In genomic region chr2:32428262-32428722, GRCm38 (mm10) we compare ENCODE assay signal across 8 mouse cellular contexts. TPM values are rescaled to one million over a fixed set of nuclear protein-coding genes. Genes with fewer than 3 reads are reported as not detected.
DNase-seq lines count a peak whose midpoint lies in the region; ATAC-seq lines count a peak whose summit lies in the region.

No protein-coding gene starts in this region.

- peak overlapping the region; percentile 86 for H3K9ac ChIP-seq in hindbrain, embryonic 13.5 days
- no peak overlapping the region for H3K9ac ChIP-seq in limb, embryonic 15.5 days
- H3K9ac ChIP-seq in neural tube, embryonic 12.5 days, result peak overlapping the region; percentile 51; the same call in 1 of the 2 replicates

- peak; percentile 48 for ATAC-seq in common myeloid progenitor, adult 5-6 weeks (replicated peaks; ENCODE audit: low read depth, poor library complexity, severe bottlenecking)
- peak; percentile 43 for ATAC-seq in hindbrain, embryonic 13.5 days (ENCODE audit: low FRiP score)
- ATAC-seq in limb, embryonic 15.5 days (ENCODE audit: insufficient number of reproducible peaks, low FRiP score, low TSS enrichment, low read depth), result peak; percentile 77
- ATAC-seq in neural tube, embryonic 12.5 days (ENCODE audit: low FRiP score, low read depth), result peak; percentile 45; the same call in 1 of the 2 replicates

- peak overlapping the region; percentile 57 for H3K4me3 ChIP-seq in hindbrain, embryonic 13.5 days
- peak overlapping the region; percentile 10; the same call in 1 of the 2 replicates for H3K4me3 ChIP-seq in limb, embryonic 15.5 days
- peak overlapping the region; percentile 25 for H3K4me3 ChIP-seq in neural tube, embryonic 12.5 days

- H3K4me2 ChIP-seq in hindbrain, embryonic 13.5 days, result peak overlapping the region; percentile 90
- H3K4me2 ChIP-seq in limb, embryonic 15.5 days, result peak overlapping the region; percentile 33
- peak overlapping the region; percentile 83 for H3K4me2 ChIP-seq in neural tube, embryonic 12.5 days (replicated peaks)

- H3K27me3 ChIP-seq in hindbrain, embryonic 13.5 days, result no peaks in the 10 kb centered on the region
- no peaks in the 10 kb centered on the region for H3K27me3 ChIP-seq in limb, embryonic 15.5 days
- H3K27me3 ChIP-seq in neural tube, embryonic 12.5 days (replicated peaks), result no peaks in the 10 kb centered on the region

- DNase-seq in layer of hippocampus, adult 18-20 months (ENCODE audit: low spot score in 2 of 2), result peak; percentile 62 to 72
- DNase-seq in layer of hippocampus, postnatal 10 days (ENCODE audit: low spot score in 2 of 2), result no peak
- no peak for DNase-seq in gastrocnemius, adult 18-20 months (ENCODE audit: low spot score)
- DNase-seq in yolk sac, embryonic 10.5 days (ENCODE audit: low spot score), result no peak

- peak overlapping the region; percentile 79 for H3K27ac ChIP-seq in hindbrain, embryonic 13.5 days
- H3K27ac ChIP-seq in limb, embryonic 15.5 days, result peak overlapping the region; percentile 84
- peak overlapping the region; percentile 53; the same call in 1 of the 2 replicates for H3K27ac ChIP-seq in neural tube, embryonic 12.5 days

- 54% methylated on average over 8 of the region's 8 CpGs for WGBS in hindbrain, embryonic 13.5 days
- 25% methylated on average over 8 of the region's 8 CpGs for WGBS in limb, embryonic 15.5 days
- WGBS in neural tube, embryonic 12.5 days, result 39% methylated on average over 8 of the region's 8 CpGs

- no peaks in the 10 kb centered on the region for H3K9me3 ChIP-seq in hindbrain, embryonic 13.5 days
- no peaks in the 10 kb centered on the region for H3K9me3 ChIP-seq in limb, embryonic 15.5 days
- H3K9me3 ChIP-seq in neural tube, embryonic 12.5 days, result no peaks in the 10 kb centered on the region

- peaks cover 60% of the 10 kb centered on the region for H3K4me1 ChIP-seq in hindbrain, embryonic 13.5 days (replicated peaks)
- peaks cover 67% of the 10 kb centered on the region for H3K4me1 ChIP-seq in limb, embryonic 15.5 days
- peaks cover 58% of the 10 kb centered on the region for H3K4me1 ChIP-seq in neural tube, embryonic 12.5 days

- no peaks in the 10 kb centered on the region for H3K36me3 ChIP-seq in hindbrain, embryonic 13.5 days
- no peaks in the 10 kb centered on the region for H3K36me3 ChIP-seq in limb, embryonic 15.5 days
- no peaks in the 10 kb centered on the region for H3K36me3 ChIP-seq in neural tube, embryonic 12.5 days

RNA-seq across cellular contexts. Expression of gene Naif1, which starts 22.0 kb away (rescaled TPM):
- total RNA-seq in layer of hippocampus, adult 18-20 months (2021), result 1 to 10 TPM; 4.6 to 4.8 TPM
- total RNA-seq in layer of hippocampus, postnatal 10 days (2021), result 1 to 10 TPM; 3.4 TPM
- total RNA-seq in common myeloid progenitor, adult 5-6 weeks (2017), result 2.8 and 3.3 TPM in 2 replicates
- polyA plus RNA-seq in hindbrain, embryonic 13.5 days (2015; fragmentation: Nextera tagmentation; extraction: Ambion mirVana), result 5.1 and 5.9 TPM in 2 replicates
- 5.6 and 6.0 TPM in 2 replicates for polyA plus RNA-seq in limb, embryonic 15.5 days (2015; fragmentation: Nextera tagmentation; extraction: Ambion mirVana)
- polyA plus RNA-seq in neural tube, embryonic 12.5 days (2016; fragmentation: Nextera tagmentation; extraction: Ambion mirVana), result 5.7 and 6.0 TPM in 2 replicates
- 1 to 10 TPM; 2.6 to 3.0 TPM for total RNA-seq in gastrocnemius, adult 18-20 months (2021)

RNA-seq across cellular contexts. Expression of gene Slc25a25, which starts 23.0 kb away (rescaled TPM):
- total RNA-seq in layer of hippocampus, adult 18-20 months (2021), result 10 to 100 TPM; 57.2 to 59.5 TPM
- total RNA-seq in layer of hippocampus, postnatal 10 days (2021), result 10 to 100 TPM; 46.0 to 48.9 TPM
- total RNA-seq in common myeloid progenitor, adult 5-6 weeks (2017), result 7.9 and 12.7 TPM in 2 replicates
- polyA plus RNA-seq in hindbrain, embryonic 13.5 days (2015; fragmentation: Nextera tagmentation; extraction: Ambion mirVana), result 46.2 and 50.1 TPM in 2 replicates
- polyA plus RNA-seq in limb, embryonic 15.5 days (2015; fragmentation: Nextera tagmentation; extraction: Ambion mirVana), result 17.1 and 17.5 TPM in 2 replicates
- 41.6 and 44.0 TPM in 2 replicates for polyA plus RNA-seq in neural tube, embryonic 12.5 days (2016; fragmentation: Nextera tagmentation; extraction: Ambion mirVana)
- 100 to 1,000 TPM in 1 of 2 experiments, 10 to 100 TPM in 1; 47.6 to 217 TPM for total RNA-seq in gastrocnemius, adult 18-20 months (2021)

RNA-seq across cellular contexts. Expression of gene Ptges2, which starts 32.6 kb away (rescaled TPM):
- 10 to 100 TPM; 35.1 to 41.4 TPM for total RNA-seq in layer of hippocampus, adult 18-20 months (2021)
- 10 to 100 TPM; 42.0 to 42.5 TPM for total RNA-seq in layer of hippocampus, postnatal 10 days (2021)
- total RNA-seq in common myeloid progenitor, adult 5-6 weeks (2017), result 7.1 and 8.6 TPM in 2 replicates
- polyA plus RNA-seq in hindbrain, embryonic 13.5 days (2015; fragmentation: Nextera tagmentation; extraction: Ambion mirVana), result 41.2 and 41.3 TPM in 2 replicates
- polyA plus RNA-seq in limb, embryonic 15.5 days (2015; fragmentation: Nextera tagmentation; extraction: Ambion mirVana), result 24.9 and 26.0 TPM in 2 replicates
- 35.8 and 40.5 TPM in 2 replicates for polyA plus RNA-seq in neural tube, embryonic 12.5 days (2016; fragmentation: Nextera tagmentation; extraction: Ambion mirVana)
- total RNA-seq in gastrocnemius, adult 18-20 months (2021), result 10 to 100 TPM; 37.1 to 43.0 TPM

RNA-seq across cellular contexts. Expression of gene Lcn2, which starts 40.2 kb away (rescaled TPM):
- total RNA-seq in layer of hippocampus, adult 18-20 months (2021), result under 1 TPM in 1 of 2 experiments, not detected in 1; 0.51 TPM
- 1 to 10 TPM; 2.4 to 2.9 TPM for total RNA-seq in layer of hippocampus, postnatal 10 days (2021)
- total RNA-seq in common myeloid progenitor, adult 5-6 weeks (2017), result 17.2 and 22.0 TPM in 2 replicates
- polyA plus RNA-seq in hindbrain, embryonic 13.5 days (2015; fragmentation: Nextera tagmentation; extraction: Ambion mirVana), result 1.0 TPM in 1 of 2 replicates, not detected in the other
- polyA plus RNA-seq in limb, embryonic 15.5 days (2015; fragmentation: Nextera tagmentation; extraction: Ambion mirVana), result 3.2 and 3.9 TPM in 2 replicates
- polyA plus RNA-seq in neural tube, embryonic 12.5 days (2016; fragmentation: Nextera tagmentation; extraction: Ambion mirVana), result 0.68 and 1.1 TPM in 2 replicates
- total RNA-seq in gastrocnemius, adult 18-20 months (2021), result 1 to 10 TPM; 1.4 to 4.8 TPM

RNA-seq across cellular contexts. Expression of gene 1110008P14Rik, which starts 46.6 kb away (rescaled TPM):
- 100 to 1,000 TPM; 153 to 155 TPM for total RNA-seq in layer of hippocampus, adult 18-20 months (2021)
- total RNA-seq in layer of hippocampus, postnatal 10 days (2021), result 100 to 1,000 TPM; 163 to 168 TPM
- 2.1 and 6.5 TPM in 2 replicates for total RNA-seq in common myeloid progenitor, adult 5-6 weeks (2017)
- 103 and 108 TPM in 2 replicates for polyA plus RNA-seq in hindbrain, embryonic 13.5 days (2015; fragmentation: Nextera tagmentation; extraction: Ambion mirVana)
- 58.0 and 67.7 TPM in 2 replicates for polyA plus RNA-seq in limb, embryonic 15.5 days (2015; fragmentation: Nextera tagmentation; extraction: Ambion mirVana)
- 86.4 and 87.9 TPM in 2 replicates for polyA plus RNA-seq in neural tube, embryonic 12.5 days (2016; fragmentation: Nextera tagmentation; extraction: Ambion mirVana)
- 10 to 100 TPM; 42.6 to 47.1 TPM for total RNA-seq in gastrocnemius, adult 18-20 months (2021)

Comparison
In these comparisons a context has a peak if more than half of its experiments do, and no peak if none do; other contexts are left out.
1. DNase-seq: peak in layer of hippocampus, adult 18-20 months (2 of 2); none in layer of hippocampus, postnatal 10 days (0 of 2), gastrocnemius, adult 18-20 months (single experiment) and yolk sac, embryonic 10.5 days (single experiment).
2. H3K4me2 ChIP-seq: peak in every context shown above with its lines; median percentile 90 in hindbrain, embryonic 13.5 days; 83 in neural tube, embryonic 12.5 days; 33 in limb, embryonic 15.5 days.
3. Peak in every context shown above with its lines, with median percentiles within 50 percentile points of each other: ATAC-seq, H3K27ac ChIP-seq and H3K4me3 ChIP-seq.